Mouse (Mus musculus): ENCODE results near the gene Mast3. TPM values are rescaled to one million over a fixed set of nuclear protein-coding genes. Genes with fewer than 3 reads are reported as not detected.

Gene Mast3
- polyA plus RNA-seq, 1 experiment from 2014 or later: 37.2 TPM

DNA sequence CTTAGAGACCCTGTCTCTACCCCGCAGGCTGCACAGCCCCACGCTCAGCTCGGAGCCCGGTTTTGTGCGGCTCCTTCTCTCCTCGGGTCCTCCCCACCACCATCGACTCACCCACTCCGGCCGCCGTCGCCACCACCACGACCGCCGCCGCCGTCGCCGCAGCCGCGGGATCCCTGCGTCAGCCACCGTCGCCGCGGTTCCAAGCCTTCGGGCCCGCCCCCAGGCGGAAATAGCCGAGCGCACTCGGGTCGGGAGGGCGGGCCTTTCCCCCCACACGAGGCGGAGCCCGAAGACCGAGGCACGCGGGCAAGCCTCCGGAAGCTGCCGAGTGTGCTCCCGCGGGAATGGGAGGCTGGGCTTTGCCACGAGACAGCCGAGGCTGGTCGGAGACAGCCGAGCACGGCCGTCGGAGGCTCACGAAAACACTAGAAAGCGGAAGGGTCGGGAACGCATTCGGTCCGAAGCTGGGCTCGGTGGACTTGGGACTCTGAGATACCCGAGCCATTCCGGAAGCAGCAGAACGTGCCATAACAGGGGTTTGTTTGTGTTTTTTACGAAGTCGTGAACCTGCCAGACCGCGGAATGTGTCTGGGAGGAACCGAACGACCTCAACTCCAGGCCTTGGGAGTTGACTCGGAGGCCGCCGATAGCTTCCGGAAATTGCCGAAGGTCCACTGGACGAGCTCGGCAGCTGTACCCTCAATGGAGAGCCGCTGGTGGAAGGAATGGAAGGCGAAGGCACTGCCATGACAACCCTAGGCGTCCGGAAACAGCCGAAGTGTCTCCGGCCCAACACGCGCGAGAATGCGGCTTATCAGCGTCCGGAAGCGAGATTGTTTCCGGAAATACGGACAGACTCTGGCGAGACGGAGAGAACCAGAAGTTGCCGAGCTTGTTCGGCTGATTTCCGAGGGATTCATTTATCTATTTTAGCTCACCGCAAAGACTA lies 28.1 kb downstream of the Mast3 start, which contains the start of gene Pik3r2:
Gene Pik3r2 (minus strand): TSS at position 218 of the 949 bp plus-strand sequence.
- DNase-seq (ENCODE audit: low spot score): peak; percentile 99

DNA sequence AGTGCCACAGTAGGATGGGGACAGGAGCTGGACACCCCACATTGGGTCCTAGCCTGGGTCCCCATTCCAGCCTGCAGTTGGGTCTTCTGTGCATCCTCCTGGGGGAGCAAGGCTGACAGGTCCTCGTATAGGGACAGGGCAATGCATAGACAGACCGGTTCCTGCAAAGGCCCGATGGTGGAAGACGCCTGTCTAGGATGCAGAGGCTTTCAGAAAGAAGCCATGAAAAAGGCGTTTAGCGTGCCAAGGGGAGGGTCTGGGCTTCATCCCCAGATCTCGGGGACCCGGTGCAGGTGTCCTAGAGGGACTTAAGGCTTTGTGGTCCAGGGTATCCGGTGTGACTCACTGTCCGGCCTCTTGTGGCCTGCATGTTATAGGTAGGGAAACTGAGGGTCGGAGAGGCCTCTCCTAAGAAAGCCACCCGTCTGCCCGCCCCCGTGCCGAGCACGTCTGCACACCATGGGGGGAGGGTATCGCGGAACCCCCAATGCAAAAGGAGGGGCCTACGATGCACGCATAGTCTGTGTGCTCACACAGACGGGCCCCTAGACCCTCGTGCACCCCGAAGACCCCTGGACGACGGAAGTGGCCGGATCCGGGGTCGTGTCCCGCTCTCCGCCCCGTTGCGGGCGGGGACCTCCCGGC lies 28.9 kb downstream of the Mast3 start:
- no peak for DNase-seq (ENCODE audit: low spot score)

DNA sequence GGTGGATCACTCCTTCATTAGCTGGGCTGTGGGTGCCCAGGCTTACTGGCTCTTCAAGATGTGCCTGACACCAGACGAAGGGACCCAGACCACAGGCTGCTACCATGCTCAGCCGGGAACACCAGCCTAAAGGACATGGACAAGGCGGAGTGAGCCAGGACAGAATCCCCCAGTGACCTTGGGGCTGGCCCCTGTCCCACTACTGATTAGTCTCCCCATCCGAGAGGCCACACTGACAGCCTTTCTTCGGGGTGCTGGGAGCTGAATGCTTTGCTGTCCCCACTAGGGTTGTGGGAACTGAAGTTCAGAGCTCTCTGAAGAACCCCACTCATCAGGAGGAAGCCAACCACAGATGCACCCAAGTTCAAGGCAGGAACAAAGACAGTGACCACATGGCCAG lies 29.6 kb downstream of the Mast3 start:
- no peak for DNase-seq (ENCODE audit: low spot score)

DNA sequence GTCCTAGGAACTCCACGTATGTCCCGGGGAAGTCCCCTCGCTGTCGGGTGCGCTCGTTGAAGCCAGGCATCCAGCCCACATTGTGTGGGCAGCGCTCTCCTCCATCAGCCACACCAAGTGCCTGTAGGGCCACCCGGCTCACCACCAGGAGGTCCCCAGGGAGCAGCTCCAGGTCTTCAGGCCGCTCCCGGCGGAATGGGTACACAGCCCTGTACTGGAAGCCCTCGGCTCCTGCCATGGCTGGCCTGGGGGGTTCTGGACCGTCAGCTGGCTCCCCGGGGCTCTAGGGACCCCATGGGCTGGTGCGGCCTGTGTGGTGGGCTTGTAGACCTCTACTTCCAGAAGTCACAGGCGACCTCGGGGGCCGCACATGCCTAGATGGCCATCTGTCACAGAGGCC lies 30.1 kb downstream of the Mast3 start:
- DNase-seq (ENCODE audit: low spot score): no peak

DNA sequence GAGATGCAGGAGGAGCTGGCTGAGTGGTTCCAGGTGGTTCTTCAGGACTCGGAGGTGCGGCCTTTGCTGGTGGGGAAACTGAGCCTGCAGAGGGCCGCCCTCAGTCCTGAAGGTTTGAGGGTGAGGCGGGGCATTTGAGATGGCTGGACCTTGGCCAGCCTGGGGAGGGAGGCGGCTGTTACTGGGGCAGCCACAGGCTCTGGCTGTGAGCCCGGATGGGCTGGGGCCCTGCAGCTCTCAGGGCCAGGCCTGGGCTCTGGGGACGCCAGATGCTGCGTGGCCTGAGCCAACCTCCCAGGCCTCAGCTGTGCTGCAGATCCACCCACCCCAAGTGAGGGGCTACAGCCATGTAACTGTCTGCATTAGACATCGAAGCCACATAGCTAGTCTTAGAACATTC lies 31.0 kb downstream of the Mast3 start:
- no peak for DNase-seq (ENCODE audit: low spot score)

DNA sequence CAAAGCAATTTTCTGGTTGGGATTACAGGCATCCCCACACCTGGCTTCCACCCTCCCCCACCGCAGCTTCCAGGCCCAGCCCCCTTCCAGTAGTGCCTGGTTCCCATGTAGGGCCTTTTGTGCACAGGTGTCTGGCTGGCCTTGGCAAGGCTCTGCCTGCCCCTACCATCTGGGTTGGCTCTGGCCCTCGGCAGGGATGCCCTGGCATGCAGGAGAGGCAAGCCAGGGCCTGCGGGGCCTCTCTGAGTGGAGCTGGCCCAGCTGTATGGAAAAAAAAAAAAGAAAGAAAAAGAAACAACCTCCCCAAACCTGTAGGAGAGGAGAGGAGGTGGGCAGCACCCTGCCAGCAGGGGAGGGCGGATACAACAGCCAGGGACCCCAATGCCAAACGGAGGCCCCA lies 31.4 kb downstream of the Mast3 start:
- no peak for DNase-seq (ENCODE audit: low spot score)

DNA sequence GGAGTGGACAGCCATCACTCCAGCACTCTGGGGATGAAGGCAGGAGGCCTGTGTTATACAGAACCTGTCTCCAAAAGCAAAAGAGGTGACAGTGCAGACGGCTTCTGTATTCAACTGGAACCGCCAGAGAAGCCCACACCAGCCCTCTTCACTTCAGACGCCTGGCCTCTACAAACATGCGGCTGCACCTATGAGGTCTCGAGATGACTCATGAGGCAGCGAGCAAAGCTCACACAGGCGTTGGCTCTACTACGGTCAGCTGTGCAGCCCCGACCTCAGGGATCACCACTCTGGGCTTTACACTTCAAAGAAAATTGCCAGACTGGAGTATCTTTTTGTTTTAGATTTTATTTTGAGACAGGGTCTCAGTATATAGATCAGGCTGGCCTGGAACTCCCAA lies 32.0 kb downstream of the Mast3 start:
- no peak for DNase-seq (ENCODE audit: low spot score)

DNA sequence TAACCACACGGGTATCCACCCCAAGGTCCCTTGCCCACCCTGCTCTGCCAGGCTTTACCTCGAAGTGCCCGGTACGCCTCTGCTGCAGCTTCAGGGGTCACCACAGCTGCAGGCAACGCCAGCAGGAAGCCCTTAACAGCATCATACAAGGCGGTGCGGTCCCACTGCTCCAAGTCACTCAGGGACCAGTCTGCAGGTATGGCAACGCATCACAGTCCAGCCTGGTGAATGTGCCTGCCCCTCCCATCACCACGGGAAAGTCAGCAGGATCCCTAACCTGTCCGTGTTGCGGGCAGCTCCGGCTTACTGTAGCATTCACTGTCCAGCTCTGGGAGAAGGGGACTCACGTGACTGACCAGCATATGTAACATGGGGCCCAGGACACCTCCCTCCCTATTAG lies 32.8 kb downstream of the Mast3 start:
- DNase-seq (ENCODE audit: low spot score): no peak

DNA sequence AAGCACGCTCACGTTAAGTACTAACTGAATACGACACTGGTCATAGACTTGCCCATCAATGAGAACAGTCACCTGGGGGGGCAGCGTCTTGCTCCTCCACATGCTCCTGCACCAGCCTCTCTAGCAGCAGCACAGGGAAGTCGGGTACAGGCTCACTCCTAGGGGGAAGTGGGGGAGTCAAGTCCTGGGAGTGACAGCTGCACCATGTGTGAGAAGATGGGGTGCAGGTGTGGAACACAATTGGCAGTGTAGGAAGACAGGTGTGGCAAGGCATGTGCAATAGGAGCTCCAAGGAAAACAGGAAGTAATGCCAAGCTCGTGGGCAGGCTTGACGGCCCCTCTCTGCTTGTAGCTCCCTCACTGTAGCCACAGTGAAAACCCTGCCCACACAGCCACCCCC lies 33.6 kb downstream of the Mast3 start:
- no peak for DNase-seq (ENCODE audit: low spot score)

DNA sequence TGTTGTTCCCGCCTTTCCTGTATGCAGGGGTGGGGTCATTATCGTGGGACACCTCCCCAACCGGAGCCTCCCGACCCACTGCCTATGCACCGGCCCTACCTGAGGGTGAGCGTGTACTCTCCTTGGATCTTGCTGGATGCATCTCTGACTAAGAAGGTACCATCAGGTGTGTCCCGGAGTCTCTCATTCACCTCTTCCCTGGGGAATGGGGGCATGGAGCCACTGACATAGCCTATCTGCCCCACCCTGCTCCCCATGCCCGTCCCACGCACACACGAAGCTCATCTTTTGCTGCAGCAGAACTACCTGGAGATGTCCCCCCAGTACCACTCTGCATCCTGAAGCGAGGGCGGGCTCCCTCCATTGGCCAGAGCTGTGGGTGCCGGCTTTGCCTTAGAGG lies 34.1 kb downstream of the Mast3 start:
- DNase-seq (ENCODE audit: low spot score): no peak

DNA sequence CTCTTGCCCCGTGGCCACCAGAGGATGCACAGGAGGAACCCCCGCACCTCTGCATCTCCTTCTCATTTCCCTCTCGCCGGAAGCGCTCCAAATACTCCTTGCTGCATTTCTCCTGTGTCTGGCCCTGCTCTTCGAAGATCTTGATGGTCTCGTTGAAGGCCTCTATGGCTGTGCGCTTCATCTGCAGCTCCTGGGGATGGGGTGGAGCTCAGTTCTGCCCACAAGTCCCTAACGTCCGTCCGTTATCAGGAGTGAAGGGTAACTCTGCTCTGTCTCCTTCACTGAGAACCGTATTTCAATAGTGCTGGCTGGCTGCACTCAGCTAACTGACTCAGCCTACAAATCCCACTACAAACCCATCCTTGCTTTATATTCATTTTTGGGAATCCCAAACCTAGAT lies 35.0 kb downstream of the Mast3 start:
- DNase-seq (ENCODE audit: low spot score): no peak

DNA sequence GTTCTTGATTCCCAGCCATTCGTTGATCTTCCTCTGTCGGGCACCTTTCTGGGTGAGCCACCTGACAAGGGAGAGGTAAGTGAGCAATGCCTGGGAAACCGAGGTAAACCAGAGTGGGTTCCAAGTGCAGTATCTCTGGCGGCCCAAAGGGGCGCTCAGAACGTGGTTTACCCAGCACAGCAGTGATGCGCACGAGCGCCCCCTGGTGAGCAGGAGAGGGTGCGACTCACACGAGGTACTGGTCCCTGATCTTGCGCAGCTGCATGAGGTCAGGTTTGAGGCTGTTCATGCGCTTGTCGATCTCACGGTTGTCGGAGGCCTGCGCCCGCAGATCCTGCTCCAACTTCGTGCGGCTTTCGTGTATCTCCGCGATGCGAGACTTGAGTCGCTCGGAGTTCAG lies 35.5 kb downstream of the Mast3 start:
- peak; percentile 97 for DNase-seq (ENCODE audit: low spot score)

DNA sequence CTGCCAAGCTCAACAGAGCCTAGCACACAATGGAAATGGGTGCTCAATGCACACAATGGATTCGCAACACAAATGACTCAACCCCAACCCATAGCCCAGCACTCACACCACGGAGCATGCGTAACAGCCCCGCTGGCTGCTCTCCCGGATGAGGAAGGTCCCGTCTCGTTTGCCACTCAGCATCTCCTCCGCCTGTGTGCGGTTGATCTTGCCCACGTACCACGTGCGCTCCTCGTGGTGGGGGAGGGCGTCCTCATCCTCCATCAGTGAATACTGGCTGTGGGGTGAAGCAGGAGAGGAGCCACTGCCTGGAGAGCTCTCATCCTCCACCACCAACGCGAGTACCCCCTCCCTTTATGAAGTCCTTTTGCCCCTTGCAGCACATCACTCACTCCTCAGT lies 35.9 kb downstream of the Mast3 start:
- DNase-seq (ENCODE audit: low spot score): no peak

DNA sequence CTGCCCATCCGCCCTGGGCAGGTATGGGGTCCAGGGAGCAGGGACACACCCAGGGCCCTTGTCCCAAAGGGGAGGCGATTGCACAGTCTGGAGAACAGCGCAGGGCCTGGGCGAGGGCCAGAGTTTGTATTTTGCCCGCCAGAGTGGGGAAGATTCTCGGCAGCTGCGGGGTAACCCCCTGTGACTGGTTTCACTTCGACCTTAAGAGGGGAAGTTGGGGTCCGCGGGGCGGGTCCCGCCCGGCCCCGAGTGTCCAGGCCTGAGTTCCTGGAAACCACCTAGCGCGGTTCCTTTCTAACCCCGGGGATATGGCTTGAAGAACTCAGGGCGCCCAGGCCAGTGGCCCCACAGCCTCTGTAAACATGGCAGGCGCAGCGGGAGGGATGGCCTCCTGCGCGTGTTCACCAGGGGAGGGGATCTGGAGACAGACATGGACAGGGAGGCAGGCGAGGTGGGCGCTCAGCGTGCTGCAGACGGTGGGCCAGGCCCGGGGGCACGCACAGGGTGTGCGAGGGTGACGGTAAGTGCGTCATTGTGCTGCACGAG lies 36.5 kb downstream of the Mast3 start:
- DNase-seq (ENCODE audit: low spot score): no peak

DNA sequence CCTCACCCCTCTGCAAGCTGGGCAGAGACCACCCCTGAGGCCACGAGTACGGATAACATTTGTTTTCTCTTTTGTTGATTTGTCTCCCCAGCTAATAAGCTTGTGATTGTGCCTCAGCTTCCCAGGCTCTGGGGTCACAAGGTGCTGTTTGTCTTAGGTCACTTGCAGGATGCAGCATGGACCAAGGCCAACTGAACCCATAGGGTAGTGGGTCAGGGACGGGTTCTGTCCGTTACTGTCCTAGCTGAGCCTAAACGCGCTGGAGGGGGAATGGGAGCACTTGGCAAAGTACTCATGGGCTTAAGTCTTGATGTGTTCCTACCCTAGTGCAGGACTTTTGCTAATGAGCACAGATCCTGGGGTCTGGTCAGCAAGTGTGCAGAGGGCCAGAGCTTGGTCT lies 37.4 kb downstream of the Mast3 start:
- DNase-seq (ENCODE audit: low spot score): no peak

DNA sequence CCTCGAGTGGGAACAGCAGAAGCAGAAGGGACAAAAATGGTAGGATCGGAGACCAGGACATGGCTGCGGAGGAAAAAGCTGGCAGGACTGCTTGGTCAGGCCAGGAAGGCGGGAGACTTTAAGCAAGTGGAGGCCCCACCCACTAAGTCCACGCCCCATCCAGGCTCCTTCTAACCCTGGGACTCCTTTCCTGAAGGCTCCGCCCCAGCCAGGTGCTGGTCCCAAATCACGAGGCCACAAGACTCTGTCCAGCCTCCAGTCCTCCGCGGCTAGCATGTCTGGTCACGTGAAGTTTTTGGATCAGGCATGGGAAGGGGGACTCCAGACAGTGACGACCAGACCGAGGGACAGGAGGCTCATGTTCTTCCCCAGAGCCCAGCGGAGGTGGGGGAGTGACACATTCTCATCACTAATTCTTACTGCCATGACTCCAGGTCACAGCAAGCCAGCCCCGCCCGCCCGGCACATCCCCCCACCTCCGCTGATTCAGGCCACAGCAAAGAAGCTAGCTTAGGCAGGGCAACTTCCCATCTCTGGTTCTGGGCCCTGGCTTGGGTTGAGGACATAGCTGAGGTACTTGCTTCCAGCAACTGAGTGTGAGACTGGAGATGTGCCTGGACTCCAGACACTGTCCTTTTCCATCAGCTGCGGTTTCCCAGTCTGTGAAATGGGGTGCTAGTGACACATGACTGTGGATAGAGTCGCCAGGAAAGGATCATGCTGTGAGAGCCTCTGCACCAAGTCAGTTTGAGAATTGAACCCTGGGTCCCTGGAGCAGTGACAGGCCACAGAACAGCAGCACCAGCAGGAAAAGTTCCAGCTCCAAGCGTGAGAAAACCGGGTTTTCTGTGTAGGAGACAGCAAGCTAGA lies 38.0 kb downstream of the Mast3 start:
- DNase-seq (ENCODE audit: low spot score): no peak

DNA sequence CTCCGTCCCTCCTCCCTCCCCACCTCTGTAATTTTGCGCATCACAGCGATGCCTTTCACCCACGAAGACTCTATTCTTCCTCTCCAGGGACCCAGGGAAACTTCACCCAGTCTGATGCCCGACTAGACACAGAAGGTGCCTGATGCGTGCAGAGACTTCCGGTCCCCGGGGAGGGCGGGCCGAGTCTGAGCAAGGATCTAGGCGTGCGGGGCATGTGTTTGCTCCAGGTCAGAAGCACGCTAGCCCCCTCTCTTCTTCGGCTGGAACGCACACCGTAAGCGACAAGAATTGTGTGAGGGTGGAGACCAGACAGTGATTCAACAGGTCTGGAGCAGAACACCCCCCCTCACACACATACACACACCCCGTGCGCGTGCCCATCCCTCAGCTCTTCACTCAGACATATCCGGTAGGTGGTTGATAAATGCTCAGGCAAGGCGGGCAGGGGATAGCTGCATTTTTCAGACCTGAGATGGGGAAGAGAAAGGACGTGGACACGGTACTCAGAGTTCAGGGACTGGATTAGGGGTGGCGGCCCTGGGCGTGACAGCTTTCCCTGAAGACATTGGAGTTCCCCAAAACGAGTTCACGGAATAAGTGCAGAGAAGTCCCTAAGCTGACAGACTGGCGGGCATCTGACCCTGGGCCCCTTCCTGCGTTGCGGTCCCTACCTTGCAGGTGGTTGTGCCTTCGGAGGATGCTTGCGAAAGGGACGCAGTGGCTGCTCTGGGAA lies 38.9 kb downstream of the Mast3 start:
- DNase-seq (ENCODE audit: low spot score): peak; percentile 63

DNA sequence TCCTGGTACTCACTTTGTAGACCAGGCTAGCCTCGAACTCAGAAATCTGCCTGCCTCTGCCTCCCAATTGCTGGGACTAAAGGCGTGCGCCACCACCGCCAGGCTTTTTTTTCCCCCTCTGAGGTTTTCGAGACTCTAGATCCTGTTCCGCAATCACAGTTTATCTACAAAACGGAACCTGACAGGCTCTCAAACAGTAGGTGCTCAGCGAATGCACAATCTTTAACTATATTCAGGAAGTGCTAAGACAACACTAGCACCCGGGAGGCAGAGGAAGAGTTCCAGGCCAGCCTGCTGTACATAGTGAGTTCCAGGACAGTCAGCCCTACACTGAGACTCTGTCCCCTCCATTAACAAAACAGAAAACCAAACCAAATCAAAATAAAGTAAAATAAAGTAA lies 39.5 kb downstream of the Mast3 start:
- DNase-seq (ENCODE audit: low spot score): no peak

DNA sequence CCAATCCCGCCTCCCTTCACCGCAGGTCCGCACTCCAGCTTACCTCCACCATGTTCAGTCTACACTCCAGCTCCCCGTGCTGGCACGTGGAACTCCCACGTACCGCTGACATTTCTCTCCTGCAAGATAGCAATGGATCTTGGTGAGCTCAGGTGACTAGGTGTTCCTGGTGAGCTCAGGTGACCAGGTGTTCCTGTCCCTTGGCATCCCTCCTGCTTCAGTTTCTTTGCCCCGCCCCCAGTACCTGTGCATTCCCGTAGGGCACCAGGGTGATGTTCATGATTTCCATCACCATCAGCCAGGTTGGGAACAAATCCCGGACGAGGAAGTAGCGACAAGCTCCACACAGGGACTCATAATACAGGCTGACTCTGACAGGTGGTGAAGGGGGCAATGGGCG lies 40.2 kb downstream of the Mast3 start:
- DNase-seq (ENCODE audit: low spot score): no peak

DNA sequence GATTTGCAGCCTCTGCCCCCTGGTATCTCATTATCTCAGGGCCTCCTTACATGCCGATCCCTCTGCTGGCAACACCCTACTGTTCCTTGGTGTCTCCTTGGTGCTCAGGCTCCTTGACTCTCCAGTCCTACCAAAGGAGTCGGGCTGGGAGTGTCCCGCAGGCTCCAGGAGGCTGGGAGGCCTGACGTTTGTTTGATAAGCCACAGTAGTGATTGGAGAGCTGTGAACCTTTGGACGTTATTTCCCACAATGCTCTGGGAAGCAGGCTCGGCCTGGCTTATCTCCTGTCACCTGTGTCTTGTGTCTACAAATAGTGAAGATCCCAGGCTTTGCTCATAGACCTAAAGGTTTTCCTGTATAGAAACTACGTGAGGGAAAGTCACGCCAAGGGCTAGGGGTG lies 40.8 kb downstream of the Mast3 start:
- DNase-seq (ENCODE audit: low spot score): no peak

DNA sequence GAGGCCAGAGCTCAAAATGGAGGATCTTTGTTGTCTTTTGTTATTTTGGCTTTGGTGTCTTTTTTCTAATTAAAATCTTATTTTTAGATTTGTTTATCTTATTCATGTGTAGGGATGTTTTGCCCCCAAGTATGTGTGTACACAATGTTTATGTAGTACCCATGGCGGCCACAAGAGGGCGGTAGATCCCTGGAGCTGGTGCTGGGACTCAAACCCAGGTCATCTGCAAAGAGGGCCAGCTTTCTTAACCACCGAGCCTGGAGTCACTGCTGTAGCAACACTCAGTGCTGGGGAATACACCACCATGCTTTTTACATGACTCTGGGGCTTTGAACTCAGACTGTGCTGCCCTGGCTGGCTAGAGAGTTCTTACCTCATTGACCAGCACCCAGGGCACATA lies 41.5 kb downstream of the Mast3 start:
- DNase-seq (ENCODE audit: low spot score): peak; percentile 72

All from thymus, postnatal 0 days (tissue).